Mouse (Mus musculus) lung, postnatal 4 days (tissue): ENCODE data around the gene Ccdc57.

ENCODE experiments used
- DNase-seq, 2 experiments: peaks; one replicate each; pipeline ENCODE4 v3.0.0; 2021

The Ccdc57 gene

DNA sequence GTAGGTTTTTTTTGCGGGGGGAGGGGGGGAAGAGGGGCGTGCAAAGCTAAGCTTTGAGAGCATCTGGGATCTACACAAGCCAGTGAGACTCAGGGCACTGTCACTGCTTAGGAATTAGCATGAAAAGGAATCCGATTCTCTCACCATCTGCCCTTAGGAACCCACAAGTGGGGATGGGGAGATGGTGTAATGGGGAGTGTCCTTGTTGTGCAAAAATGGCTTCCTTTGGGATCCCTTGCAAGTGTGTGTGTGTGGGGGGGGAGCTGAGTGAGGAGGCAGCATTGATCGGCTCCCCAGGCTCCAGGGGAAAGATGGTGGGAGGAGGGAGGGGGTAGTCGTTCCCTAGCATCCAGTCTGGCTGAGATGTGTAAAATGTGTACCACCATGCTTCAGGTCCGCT is 155.5 kb downstream of the Ccdc57 start:
- no peak for DNase-seq
